Mouse (Mus musculus): ENCODE data around the gene Tenm2. TPM values are rescaled to one million over a fixed set of nuclear protein-coding genes. Genes with fewer than 3 reads are reported as not detected.

The Tenm2 gene
- total and polyA plus RNA-seq, 3 experiments, result 0.08 to 0.14 (median 0.12) TPM

DNA sequence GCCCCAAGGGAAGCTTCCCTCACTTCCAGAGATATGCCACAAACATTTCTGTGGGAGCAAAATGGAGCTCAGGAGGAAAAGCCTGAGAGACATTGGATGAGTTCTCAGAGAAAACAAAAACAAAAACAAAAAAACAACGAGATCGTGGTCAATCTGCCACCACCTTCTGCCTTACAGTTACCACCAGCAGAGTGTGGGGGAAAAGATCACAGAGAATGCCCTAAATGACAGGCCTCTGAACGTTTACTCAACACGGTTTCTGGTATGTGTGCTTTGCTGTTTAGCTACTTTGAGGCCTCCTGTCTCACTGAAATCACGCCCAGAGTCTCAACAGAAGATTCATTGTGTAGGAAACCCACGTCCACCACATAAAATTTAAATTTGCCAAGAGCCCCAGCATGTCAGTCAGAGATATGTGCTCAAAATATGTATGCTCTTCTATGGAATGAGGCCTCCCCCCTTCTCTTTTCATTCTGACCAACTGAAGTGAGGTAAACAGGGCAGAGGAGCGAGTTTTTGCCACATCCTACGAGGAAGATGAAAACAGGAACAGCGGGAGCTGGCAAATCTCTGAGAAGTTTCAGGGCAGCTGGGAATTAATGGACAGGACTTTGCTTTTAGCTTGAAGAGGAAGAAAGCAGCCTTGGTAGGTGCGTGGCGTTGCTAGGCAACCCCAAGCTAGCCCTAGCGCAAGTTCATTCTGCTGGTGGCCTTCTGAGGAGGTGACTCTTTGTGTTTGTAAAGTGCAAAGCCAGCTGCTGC, 1126.6 kb downstream of the Tenm2 start:
- Histone ChIP-seq H3K27ac (no peak overlapping the region), H3K9ac (ENCODE audit: low read depth, low read length) (no peak overlapping the region), H3K4me3 (no peak overlapping the region), H3K4me1 (ENCODE audit: control insufficient read depth, insufficient read depth, low read length) (no peaks in the 10 kb centered on the region), H3K79me2 (replicated peaks; ENCODE audit: control insufficient read depth, insufficient read depth, low read length) (no peaks in the 10 kb centered on the region), H3K27me3 (ENCODE audit: control insufficient read depth, insufficient read depth, low read length) (no peaks in the 10 kb centered on the region), H3K36me3 (ENCODE audit: control insufficient read depth, insufficient read depth, low read length) (no peaks in the 10 kb centered on the region)
- DNase-seq, result no peak
- 45% methylated on average over 12 of the region's 12 CpGs for WGBS
- intact Hi-C loops (cut with DNase I), result no loop called here
- TF ChIP-seq CTCF (IDR thresholded peaks at IDR 0.05) (no peak), POLR2A (IDR thresholded peaks at IDR 0.05; ENCODE audit: insufficient read depth, low read depth, low read length) (no peak), EP300 (IDR thresholded peaks at IDR 0.05; ENCODE audit: insufficient read depth, low read depth, low read length) (no peak)

DNA sequence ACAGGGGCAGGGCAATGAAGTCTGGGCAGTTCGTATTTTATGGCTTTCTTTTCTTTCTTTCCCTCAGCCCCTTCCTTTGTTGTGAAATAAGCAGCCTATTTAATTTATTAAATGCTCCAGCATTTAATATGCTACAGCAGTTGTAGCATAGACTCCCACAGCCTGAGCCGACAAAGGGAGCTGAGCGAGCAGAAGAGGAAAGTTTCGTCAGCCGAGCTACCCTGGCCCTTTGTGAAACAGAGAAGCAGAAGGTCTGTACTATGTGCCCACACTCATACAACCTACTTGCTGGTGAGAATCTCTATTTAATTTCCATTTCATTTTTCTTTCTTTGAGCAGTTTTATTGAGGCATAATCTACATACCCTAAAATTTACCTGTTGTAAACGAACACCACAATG, 1127.9 kb downstream of the Tenm2 start:
- WGBS, result 85% methylated on average over 6 of the region's 6 CpGs

DNA sequence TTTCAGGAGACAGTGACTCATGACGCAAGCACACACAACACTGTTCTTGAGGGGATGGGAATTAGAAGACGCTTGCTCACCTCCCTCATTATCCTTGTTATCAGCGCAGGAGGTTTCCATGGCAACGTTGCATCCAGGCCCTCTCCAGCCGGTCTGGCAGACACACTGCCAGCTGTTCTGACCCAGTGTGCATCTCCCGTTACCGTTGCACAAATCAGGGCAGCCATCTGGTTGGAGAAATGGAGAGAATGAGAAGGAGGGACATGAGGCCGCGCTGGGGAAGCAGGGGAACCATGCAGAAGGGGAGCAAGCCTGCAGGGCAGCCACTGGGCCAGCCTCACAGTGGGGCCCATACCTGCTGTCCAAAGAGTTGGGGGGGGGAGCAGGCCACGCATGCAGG, 1129.1 kb downstream of the Tenm2 start:
- H3K4me1 ChIP-seq (ENCODE audit: control insufficient read depth, insufficient read depth, low read length), result no peaks in the 10 kb centered on the region
- no peak for TF ChIP-seq POLR2A (IDR thresholded peaks at IDR 0.05; ENCODE audit: insufficient read depth, low read depth, low read length)
- TF ChIP-seq EP300 (IDR thresholded peaks at IDR 0.05; ENCODE audit: insufficient read depth, low read depth, low read length), result no peak
- TF ChIP-seq CTCF (IDR thresholded peaks at IDR 0.05), result no peak
- H3K4me3 ChIP-seq, result no peak overlapping the region
- H3K9ac ChIP-seq (ENCODE audit: low read depth, low read length), result no peak overlapping the region
- intact Hi-C loops (cut with DNase I), result no loop called here
- 54% methylated on average over 10 of the region's 10 CpGs for WGBS
- no peak for DNase-seq
- H3K36me3 ChIP-seq (ENCODE audit: control insufficient read depth, insufficient read depth, low read length), result no peaks in the 10 kb centered on the region
- no peak overlapping the region for H3K27ac ChIP-seq
- no peaks in the 10 kb centered on the region for H3K27me3 ChIP-seq (ENCODE audit: control insufficient read depth, insufficient read depth, low read length)
- no peaks in the 10 kb centered on the region for H3K79me2 ChIP-seq (replicated peaks; ENCODE audit: control insufficient read depth, insufficient read depth, low read length)

More for the DNA sequence above, 1127.9 kb downstream of the Tenm2 start:
- H3K27me3 ChIP-seq (ENCODE audit: control insufficient read depth, insufficient read depth, low read length), result no peaks in the 10 kb centered on the region
- intact Hi-C loops (cut with DNase I), result no loop called here
- no peaks in the 10 kb centered on the region for H3K36me3 ChIP-seq (ENCODE audit: control insufficient read depth, insufficient read depth, low read length)
- no peaks in the 10 kb centered on the region for H3K4me1 ChIP-seq (ENCODE audit: control insufficient read depth, insufficient read depth, low read length)
- H3K4me3 ChIP-seq, result no peak overlapping the region
- TF ChIP-seq POLR2A (IDR thresholded peaks at IDR 0.05; ENCODE audit: insufficient read depth, low read depth, low read length) (no peak), CTCF (IDR thresholded peaks at IDR 0.05) (no peak), EP300 (IDR thresholded peaks at IDR 0.05; ENCODE audit: insufficient read depth, low read depth, low read length) (no peak)
- no peaks in the 10 kb centered on the region for H3K79me2 ChIP-seq (replicated peaks; ENCODE audit: control insufficient read depth, insufficient read depth, low read length)
- H3K9ac ChIP-seq (ENCODE audit: low read depth, low read length), result no peak overlapping the region
- H3K27ac ChIP-seq, result no peak overlapping the region
- no peak for DNase-seq

DNA sequence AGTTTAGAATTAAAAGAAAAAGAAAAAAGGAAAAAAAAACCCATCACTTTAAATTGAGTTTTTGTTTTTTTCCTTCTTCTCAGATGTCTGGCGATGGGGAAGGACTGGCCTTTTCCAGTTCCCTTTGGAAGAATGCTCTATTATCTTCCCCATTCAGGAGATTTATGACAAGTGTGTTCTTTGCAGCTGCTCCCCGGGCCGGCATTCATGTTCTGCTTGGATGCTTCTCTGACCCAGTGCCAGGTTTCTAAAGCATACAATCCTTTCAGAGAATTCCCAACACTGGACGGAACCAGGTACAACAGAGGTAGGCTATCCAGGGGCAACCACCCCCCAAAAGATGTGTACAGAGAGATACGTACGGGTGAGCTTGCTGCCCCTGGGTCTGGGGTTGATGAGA, 1132.2 kb downstream of the Tenm2 start:
- Histone ChIP-seq H3K27ac (no peak overlapping the region), H3K4me1 (ENCODE audit: control insufficient read depth, insufficient read depth, low read length) (no peaks in the 10 kb centered on the region), H3K4me3 (no peak overlapping the region), H3K79me2 (replicated peaks; ENCODE audit: control insufficient read depth, insufficient read depth, low read length) (no peaks in the 10 kb centered on the region), H3K36me3 (ENCODE audit: control insufficient read depth, insufficient read depth, low read length) (no peaks in the 10 kb centered on the region), H3K27me3 (ENCODE audit: control insufficient read depth, insufficient read depth, low read length) (no peaks in the 10 kb centered on the region), H3K9ac (ENCODE audit: low read depth, low read length) (no peak overlapping the region)
- DNase-seq, result no peak
- 74% methylated on average over 6 of the region's 6 CpGs for WGBS
- intact Hi-C loops (cut with DNase I), result no loop called here
- TF ChIP-seq POLR2A (IDR thresholded peaks at IDR 0.05; ENCODE audit: insufficient read depth, low read depth, low read length) (no peak), EP300 (IDR thresholded peaks at IDR 0.05; ENCODE audit: insufficient read depth, low read depth, low read length) (no peak), CTCF (IDR thresholded peaks at IDR 0.05) (no peak)

DNA sequence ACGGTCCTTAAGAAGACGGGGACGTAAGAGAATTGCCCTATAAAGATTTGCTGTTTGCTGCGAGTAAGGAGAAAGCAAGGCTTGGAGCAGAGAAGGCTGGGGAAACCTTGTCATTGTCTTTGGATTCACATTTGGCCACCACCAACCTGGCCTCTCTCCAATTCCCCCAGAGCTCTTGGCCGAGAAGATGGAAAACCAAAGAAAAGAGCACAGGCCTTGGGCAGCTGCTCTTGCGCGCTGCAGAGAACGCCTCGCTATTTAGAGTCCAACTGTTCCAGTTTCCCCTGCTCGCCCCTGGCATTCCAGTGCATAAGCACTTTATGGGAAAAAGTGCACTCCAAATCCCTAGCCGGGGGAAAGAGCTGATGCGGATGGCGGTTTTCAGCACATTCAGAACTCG, 1139.5 kb downstream of the Tenm2 start:
- 62% methylated on average over 14 of the region's 14 CpGs for WGBS
- Histone ChIP-seq H3K27ac (no peak overlapping the region), H3K4me1 (ENCODE audit: control insufficient read depth, insufficient read depth, low read length) (no peaks in the 10 kb centered on the region), H3K36me3 (ENCODE audit: control insufficient read depth, insufficient read depth, low read length) (no peaks in the 10 kb centered on the region), H3K79me2 (replicated peaks; ENCODE audit: control insufficient read depth, insufficient read depth, low read length) (no peaks in the 10 kb centered on the region), H3K9ac (ENCODE audit: low read depth, low read length) (no peak overlapping the region), H3K27me3 (ENCODE audit: control insufficient read depth, insufficient read depth, low read length) (no peaks in the 10 kb centered on the region), H3K4me3 (no peak overlapping the region)
- intact Hi-C loops (cut with DNase I), result no loop called here
- TF ChIP-seq POLR2A (IDR thresholded peaks at IDR 0.05; ENCODE audit: insufficient read depth, low read depth, low read length), result no peak
- TF ChIP-seq EP300 (IDR thresholded peaks at IDR 0.05; ENCODE audit: insufficient read depth, low read depth, low read length), result no peak
- TF ChIP-seq CTCF (IDR thresholded peaks at IDR 0.05), result no peak
- no peak for DNase-seq

DNA sequence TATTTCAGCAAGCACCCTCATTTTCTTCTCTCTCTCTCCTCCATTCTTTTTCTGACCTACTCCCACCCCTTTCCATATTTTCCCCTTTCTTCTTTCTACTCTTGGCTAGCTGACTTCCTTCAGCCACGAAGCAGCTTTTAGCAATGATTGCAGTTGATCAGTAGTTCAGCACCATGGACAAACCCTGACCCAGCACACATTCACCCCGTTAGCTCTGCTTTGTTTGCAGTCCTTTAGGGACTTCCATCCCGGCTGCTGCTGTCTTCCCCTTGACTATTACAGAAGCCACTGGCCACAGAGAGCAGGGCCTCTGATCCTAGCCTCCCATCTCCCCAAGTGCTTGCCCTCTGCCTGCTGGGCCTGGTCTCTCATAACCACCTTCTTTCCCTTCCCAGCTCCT, 1145.6 kb downstream of the Tenm2 start:
- 7% methylated on average over 3 of the region's 3 CpGs for WGBS
- H3K9ac ChIP-seq (ENCODE audit: low read depth, low read length), result no peak overlapping the region
- H3K27me3 ChIP-seq (ENCODE audit: control insufficient read depth, insufficient read depth, low read length), result no peaks in the 10 kb centered on the region
- H3K27ac ChIP-seq, result no peak overlapping the region
- TF ChIP-seq POLR2A (IDR thresholded peaks at IDR 0.05; ENCODE audit: insufficient read depth, low read depth, low read length) (no peak), EP300 (IDR thresholded peaks at IDR 0.05; ENCODE audit: insufficient read depth, low read depth, low read length) (no peak), CTCF (IDR thresholded peaks at IDR 0.05) (no peak)
- H3K4me1 ChIP-seq (ENCODE audit: control insufficient read depth, insufficient read depth, low read length), result no peaks in the 10 kb centered on the region
- no peaks in the 10 kb centered on the region for H3K36me3 ChIP-seq (ENCODE audit: control insufficient read depth, insufficient read depth, low read length)
- no peak overlapping the region for H3K4me3 ChIP-seq
- H3K79me2 ChIP-seq (replicated peaks; ENCODE audit: control insufficient read depth, insufficient read depth, low read length), result no peaks in the 10 kb centered on the region
- intact Hi-C loops (cut with DNase I), result no loop called here
- no peak for DNase-seq
